Mouse (Mus musculus) left cerebral cortex, postnatal 4 days (tissue): ENCODE measurements at regions not wholly inside any gene's neighbourhood (a gene's known extent, or its start where the extent isn't known, plus 50 kb on each side); places are given as distances from the start of the nearest gene placed in this dataset.
"Not testable (repeated sequence)": the region's sequence is repeated elsewhere in the genome, so short reads cannot be mapped to it uniquely, and the experiment has no call there.

Source experiments
- DNase-seq: peaks from one replicate; pipeline ENCODE4 v3.0.0-alpha.2; 2022
- intact Hi-C: fragments of 180-260 bp; cut with DNase I; formaldehyde crosslinking; loops from one replicate; pipeline ENCODE4 v1.15.1; 2025

- DNase-seq, result peak; percentile 27
- intact Hi-C loops, result loop anchor here (5.0 kb wide), 1 partner anchor 176 kb away; the partner anchor contains the start of gene Kctd12
Observed at GRCm38 (mm10) chr14:102805936-102806923, 176.2 kb downstream of the Kctd12 start.

DNA sequence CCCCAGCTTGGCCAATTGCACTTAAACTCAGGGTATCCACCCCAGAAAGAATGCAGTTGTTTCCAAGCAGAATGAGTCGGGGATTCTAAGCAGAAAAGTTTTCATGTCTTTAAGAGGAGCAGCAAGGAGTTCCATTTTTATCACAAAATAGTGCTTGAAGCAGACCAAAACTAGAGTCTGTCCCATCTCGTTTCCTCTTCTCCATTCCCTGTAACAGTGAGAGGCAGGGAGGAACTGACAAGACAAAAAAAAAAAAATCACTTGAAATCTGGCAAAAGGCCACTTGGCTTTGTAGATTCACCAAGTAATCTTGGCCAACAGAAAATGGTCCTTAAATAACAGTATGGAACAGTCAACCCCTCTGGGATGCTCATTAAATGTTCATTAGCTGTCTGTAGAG, 186.8 kb downstream of the Kctd12 start:
- no peak for DNase-seq
- intact Hi-C loops, result no loop called here

DNA sequence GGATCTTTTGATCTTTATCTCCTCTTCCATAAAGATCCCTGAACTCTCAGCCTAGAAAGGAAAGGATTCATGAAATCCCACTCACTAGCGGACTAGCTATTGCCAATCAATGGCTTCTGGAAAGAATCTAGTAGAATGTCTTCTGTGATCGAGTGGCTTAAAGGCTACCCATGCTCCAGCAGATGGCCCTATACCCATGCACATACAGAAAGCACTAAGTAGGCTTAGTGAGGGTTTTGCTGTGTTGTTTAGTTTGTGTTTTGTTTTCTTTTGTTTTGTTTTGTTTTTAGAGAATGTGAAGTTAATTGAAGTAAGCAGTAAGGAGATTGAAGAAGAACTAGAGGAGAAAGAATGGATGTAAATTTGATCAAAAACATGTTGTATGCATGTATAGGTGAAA, 187.5 kb downstream of the Kctd12 start:
- no peak for DNase-seq
- intact Hi-C loops, result no loop called here

DNA sequence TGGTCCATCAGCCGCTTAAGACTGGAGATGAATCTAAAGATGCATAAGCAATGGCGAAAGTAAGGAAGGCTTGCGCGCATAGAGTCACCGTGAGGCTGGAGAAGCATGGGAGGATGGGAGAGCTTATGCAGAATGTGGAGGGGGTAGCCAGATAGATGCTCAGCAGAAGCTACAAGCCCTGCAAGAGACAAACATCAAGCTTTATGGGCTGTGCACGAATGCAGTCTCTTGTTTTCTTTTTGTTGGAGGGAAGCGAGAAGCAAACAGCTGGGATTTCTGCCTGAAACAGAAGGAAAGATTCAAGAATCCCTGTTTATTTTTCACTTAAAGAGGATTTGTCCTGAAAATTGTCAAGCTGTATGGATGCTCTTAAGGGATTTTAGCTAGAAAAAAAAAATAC, 188.7 kb downstream of the Kctd12 start:
- intact Hi-C loops, result no loop called here
- no peak for DNase-seq

- intact Hi-C loops, result no loop called here
- peak; percentile 10 for DNase-seq
Observed at GRCm38 (mm10) chr14:102790916-102791315, 191.5 kb downstream of the Kctd12 start.

DNA sequence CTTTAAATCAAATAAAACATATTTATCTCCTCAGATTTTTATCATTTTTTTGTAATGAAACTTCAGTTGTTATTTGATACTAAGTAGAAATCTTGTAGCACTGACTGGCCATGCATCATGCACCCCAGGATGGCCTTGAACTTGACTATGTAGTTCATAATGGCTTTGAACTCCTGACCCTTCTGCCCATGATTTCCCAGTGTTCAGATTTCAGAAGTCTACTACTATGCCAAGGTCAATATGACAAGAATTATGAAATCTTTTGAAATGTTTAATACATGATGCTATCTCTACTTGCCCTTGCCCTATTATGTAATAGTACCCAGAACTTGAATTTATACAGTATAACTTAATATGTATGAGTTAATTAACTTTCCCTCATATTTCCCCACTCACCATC, 200.2 kb downstream of the Kctd12 start:
- intact Hi-C loops, result no loop called here
- DNase-seq, result no peak

DNA sequence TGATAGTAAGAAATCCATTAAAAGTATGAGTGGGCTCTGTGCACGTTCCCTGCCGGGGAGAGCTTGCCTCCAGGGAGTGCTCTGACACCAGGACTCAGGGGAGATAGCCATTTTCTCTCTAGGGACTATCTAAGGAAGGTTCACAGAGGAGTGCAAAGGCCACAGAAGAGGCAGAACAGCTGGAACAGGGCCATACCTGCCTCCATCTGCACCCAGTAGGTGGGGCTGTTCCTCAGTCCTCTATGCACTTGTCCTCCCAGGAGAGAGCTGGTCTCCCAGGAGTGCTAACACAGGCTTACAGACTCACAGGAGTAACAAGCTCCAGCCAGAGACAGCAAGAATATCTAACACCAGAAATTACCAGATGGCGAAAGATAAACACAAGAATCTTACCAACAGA, 212.7 kb downstream of the Kctd12 start:
- DNase-seq, result peak; percentile 7
- intact Hi-C loops, result no loop called here

DNA sequence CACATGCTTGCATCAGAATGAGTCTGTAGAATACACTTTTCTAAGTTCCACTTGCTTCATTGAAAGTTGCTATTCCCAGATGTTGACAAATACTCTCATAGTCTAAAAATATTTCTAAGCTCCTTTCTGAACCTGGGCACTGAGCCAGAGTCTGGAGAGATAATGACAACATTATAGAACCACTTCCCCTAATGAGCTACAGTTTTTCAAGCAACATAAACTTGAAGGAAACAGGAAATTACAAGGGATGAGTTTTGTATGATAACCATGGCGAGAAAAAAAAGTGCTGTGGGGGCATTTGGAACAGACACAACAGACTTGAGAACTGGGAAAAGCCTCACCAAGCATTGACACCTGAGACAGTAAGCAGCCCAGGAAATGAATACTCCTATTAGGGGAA, 233.8 kb downstream of the Kctd12 start:
- DNase-seq, result no peak
- intact Hi-C loops, result no loop called here

DNA sequence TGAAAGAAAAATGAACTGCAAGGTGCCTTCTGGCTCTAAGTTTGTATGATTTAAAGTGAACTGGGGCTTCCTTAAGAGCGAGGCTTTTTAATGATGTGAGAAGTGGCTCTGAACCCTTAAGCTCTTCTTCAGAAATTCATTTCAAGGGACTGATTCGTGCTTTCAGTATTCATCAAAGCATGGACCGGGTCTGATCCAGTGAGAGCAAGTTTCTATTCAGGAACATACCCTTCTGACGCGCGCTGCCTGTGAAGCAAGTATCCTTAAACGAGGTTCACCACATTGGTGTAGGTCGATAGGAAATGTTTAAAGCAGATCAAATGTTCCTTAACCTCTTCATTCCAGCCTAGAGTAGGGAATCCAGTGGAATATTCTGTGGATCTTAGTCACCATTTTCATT, 240.1 kb downstream of the Kctd12 start:
- no peak for DNase-seq
- intact Hi-C loops, result no loop called here

DNA sequence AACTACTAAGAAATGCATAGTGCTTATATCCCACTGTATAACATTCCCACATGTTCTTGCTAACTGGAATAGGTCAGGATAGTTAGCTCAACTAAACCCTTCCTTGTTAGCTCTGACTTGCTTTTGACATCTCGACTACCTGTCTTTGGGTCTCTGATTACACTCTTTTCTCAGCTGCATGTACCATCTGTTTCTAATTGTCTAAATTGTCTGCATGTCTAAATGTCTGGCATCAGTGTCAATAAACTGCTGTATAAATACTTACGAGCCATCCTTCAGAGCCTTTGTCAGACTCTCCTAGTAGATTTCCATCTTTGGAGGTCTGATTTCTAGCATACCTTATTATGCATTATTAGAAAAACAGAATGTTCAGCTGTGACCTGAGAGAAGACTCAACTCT, 245.8 kb downstream of the Kctd12 start:
- DNase-seq, result no peak
- intact Hi-C loops, result no loop called here

DNA sequence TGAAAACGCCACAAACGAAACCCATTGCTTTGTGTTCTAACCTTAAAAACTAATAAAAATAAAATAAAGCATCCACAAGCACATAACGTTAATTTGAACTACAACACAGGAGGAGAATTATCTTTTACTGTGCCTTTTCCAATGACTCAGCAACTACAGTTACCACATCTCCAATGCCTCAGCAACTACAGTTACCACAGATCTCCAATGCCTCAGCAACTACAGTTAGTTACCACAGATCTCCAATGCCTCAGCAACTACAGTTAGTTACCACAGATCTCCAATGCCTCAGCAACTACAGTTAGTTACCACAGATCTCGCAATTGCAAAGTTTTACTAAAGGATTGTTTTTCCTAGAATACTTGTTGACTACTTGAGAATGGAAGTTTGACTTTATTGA, 248.7 kb downstream of the Kctd12 start:
- intact Hi-C loops, DNase-seq: not testable (repeated sequence)

- no peak for DNase-seq
Observed at GRCm38 (mm10) chr14:102731746-102732145, 250.7 kb downstream of the Kctd12 start.

DNA sequence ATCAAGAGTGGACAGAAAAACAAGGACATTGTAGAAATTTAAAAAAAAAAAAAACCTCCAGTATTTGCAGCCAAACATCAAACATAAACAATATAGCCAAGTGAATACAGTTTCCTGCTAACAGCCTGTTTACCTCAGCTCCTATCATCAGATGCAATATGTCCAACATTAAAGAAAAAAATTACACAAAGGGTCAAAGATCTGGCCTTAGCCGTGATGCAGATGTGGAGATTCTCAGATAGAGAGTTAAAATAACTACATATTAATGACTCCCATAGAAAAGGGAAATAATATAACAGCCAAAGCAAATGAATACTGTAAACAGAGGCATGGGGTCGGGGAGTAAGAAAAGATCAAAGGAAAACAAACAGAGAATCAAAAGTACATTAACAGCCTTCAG, 259.8 kb downstream of the Kctd12 start:
- intact Hi-C loops, result no loop called here
- no peak for DNase-seq

More at GRCm38 (mm10) chr14:102731746-102732145, 250.7 kb downstream of the Kctd12 start:
- intact Hi-C loops, result no loop called here

GRCm38 (mm10) chr14:102718558-102718957, 263.9 kb downstream of the Kctd12 start:
- intact Hi-C loops, result no loop called here
- DNase-seq, result no peak

DNA sequence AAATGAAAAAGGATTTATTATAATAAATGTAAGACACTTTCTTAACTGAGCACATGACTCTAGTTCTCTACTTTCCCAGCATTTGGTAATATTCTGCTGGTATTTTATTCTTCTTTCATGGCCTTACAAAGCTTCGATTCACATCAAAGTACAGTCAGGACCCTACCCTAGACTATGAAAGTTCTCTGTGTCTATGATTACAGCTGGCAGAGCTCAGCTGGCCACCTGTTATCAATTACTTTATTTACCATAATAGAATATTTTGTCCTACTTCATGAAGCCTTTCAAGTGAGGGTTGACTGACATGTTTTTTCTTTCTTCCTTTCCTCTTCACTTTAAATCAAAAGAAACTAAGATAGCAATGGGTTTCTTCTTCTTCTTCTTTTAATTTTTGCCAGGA, 269.8 kb downstream of the Kctd12 start:
- no peak for DNase-seq
- intact Hi-C loops, result no loop called here

GRCm38 (mm10) chr14:102706704-102707336, 275.6 kb downstream of the Kctd12 start:
- no peak for DNase-seq
- intact Hi-C loops, result no loop called here

DNA sequence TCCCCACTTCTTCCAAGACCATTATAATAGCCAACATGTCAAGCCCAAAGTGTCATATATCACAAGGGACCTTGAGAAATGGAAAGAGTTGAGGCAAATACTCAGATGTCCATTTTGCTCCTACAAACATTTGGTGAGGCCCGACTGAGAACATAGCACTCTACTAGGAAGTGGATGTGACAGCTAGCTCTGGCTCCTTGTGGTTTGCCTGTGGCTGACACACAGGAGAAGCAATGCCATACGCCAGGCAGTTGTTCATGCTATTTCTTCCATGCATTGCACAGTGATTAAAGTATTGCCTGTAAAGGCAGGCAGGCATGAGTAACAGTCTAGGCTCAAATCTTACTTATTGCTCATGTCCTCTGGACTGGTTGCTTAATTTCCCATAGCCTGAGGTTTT, 281.3 kb downstream of the Kctd12 start:
- intact Hi-C loops, result no loop called here
- no peak for DNase-seq

- intact Hi-C loops, result no loop called here
Observed at GRCm38 (mm10) chr14:102700457-102700856, 282.0 kb downstream of the Kctd12 start.

GRCm38 (mm10) chr14:102699015-102699414, 283.4 kb downstream of the Kctd12 start:
- intact Hi-C loops, result no loop called here
- no peak for DNase-seq

More at GRCm38 (mm10) chr14:102700457-102700856, 282.0 kb downstream of the Kctd12 start:
- DNase-seq, result no peak

GRCm38 (mm10) chr14:102686791-102687190, 295.6 kb downstream of the Kctd12 start:
- intact Hi-C loops, result no loop called here
- no peak for DNase-seq

GRCm38 (mm10) chr14:102676582-102676981, 305.9 kb downstream of the Kctd12 start:
- no peak for DNase-seq
- intact Hi-C loops, result no loop called here

DNA sequence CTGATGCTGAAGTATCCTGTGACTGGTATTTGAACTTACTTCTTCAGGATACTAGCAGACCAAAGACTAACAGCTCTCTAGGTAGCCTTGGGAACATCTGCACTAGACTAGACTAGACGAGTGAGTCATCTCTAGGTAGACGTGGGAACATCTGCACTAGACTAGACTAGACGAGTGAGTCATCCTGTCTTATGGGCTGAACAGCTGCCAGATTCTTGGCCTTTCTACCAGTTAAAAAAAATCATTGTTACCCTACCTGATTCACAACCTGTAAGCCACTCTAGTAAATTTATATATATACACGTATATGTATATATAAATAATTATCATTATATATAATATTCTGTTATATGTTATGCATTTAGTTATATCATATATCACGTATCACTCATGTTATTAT, 307.8 kb downstream of the Kctd12 start:
- intact Hi-C loops, result no loop called here
- no peak for DNase-seq
